Mouse (Mus musculus): ENCODE results near the gene Morn1. TPM values are rescaled to one million over a fixed set of nuclear protein-coding genes. Genes with fewer than 3 reads are reported as not detected.
A peak's percentile ranks its signal among the peaks of the same experiment; 100 is the strongest.

The Morn1 gene
- total RNA-seq (2017) = 4.6 and 8.6 TPM in 2 replicates

DNA sequence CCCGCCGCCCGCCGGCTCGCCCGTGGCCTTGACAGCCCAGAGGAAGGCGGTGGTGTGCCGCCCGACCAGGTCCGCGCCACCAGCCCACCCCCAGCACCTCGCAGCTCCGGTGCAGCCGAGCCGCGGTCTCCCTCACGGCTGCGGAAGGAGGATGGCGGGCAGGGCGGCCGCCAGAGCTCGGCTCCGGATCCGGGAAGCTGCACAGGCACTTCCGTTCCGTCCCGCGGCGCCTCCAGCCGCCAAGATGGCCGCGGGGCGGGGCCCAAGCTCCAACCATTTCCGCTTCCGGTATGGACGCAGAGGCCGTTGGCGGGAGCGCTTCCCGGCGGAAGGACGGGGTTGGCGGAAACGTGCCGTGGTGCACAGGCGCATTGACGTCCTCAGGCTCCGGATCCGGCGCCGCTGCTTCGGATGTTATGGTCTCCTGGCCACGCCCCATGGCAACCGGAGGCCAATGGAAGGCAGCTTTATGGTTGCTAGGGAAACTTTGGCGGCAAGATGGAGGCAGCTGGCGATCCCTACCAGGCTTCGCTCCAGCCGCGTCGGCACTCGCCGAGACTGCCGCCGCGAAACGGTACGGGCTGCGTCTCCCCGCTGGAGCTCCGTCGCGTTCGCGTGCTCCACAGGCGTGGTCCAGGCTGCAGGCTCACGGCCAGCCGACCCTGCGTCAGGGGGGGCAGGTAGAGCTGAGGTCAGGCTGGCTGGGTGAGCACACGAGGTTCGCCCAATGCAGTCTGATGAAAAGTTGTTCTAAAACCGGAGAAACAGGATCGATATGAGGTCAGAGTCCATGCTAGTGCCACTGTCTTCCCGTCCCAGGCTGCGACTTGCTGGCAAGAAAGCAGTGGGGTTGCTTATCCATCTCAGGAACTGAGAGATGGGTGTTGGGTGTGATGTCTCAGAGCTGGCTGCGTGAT lies at the start of gene Morn1, which contains the start of gene Rer1:
Gene Morn1, plus strand, starts transcription at position 470 of the 917 bp plus-strand sequence.
Gene Rer1, minus strand, starts transcription at position 275 of the 917 bp plus-strand sequence.
- peak; percentile 98 to 99 for ATAC-seq (replicated peaks in 1 of 2; ENCODE audit: insufficient read depth in 1 of 2, low FRiP score in 2 of 2, low TSS enrichment in 1 of 2, low read depth in 1 of 2, poor library complexity in 2 of 2, severe bottlenecking in 2 of 2)

DNA sequence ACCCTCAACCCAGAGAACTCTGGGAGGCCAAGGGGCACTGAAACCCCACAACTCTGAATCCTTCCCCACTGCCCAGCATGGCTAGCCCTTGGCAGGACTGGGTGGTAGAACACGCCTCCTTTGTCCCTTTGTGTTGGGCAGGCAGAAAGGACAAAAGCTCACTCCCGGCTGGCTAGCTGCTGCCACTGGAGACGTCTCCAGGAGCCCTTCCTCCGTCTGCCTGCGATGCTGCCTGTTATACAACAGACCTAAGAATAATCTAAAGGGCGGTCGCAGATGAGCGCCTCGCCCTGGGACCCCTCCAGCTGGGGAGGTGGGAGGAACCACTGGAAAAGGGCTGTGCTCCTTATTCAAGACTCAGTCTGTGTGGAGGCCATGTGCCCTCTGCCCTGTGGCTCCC lies 46.2 kb upstream of the Morn1 start:
- ATAC-seq (replicated peaks in 1 of 2; ENCODE audit: insufficient read depth in 1 of 2, low FRiP score in 2 of 2, low TSS enrichment in 1 of 2, low read depth in 1 of 2, poor library complexity in 2 of 2, severe bottlenecking in 2 of 2) = no peak

DNA sequence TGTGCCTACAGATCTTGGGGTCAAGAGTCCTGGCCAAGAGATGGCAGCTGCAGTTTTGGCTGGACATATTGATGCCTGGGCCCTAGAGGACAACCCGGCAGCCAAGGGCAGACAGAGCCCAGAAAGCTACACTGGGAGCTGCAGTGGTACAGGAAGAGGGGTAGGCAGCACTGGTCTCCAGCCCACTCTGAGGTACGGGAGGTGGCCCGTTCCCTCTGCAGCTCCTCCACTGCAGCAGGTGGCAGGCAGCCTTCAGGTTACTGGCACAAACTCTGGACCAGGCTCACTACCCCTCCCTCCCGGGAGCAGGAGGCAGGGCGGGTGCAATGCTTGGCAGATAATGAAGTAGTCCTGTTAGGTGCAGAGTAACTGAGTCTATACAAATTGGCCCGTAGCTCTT lies 45.7 kb upstream of the Morn1 start:
- no peak for ATAC-seq (replicated peaks in 1 of 2; ENCODE audit: insufficient read depth in 1 of 2, low FRiP score in 2 of 2, low TSS enrichment in 1 of 2, low read depth in 1 of 2, poor library complexity in 2 of 2, severe bottlenecking in 2 of 2)

DNA sequence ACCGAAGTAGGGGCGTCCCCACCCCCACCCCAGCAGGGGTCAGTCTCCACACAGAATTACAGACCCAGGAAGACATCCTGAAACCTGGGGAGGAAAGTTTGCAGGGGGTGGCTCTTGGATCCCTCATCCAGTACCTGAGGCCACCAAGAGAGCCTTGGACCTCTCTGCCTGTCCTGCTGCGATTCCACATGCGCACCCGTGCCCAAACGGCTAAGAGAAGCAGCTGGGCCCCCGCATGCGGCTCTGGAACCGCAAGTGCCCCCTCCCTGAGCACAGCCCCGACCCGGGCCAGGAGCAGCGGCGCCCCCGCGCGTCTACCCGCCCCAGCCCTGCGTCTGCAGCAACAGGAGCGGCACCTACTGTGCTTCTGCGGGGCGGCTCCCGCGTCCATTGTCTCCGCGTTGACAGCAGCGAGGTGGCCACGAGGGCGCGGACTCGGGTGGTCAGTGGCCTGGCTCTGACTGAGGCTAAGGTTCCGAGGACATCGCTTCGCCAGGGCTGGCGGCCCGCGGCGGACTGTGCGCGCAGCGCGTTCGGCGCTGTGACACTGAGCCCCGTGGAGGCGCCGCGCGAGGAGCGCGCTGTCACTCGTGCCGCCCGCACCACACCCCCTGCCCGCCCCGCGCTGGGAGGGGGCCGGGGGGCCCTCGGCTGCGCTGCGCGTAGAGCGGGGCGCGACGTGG lies 43.6 kb upstream of the Morn1 start:
- no peak for ATAC-seq (replicated peaks in 1 of 2; ENCODE audit: insufficient read depth in 1 of 2, low FRiP score in 2 of 2, low TSS enrichment in 1 of 2, low read depth in 1 of 2, poor library complexity in 2 of 2, severe bottlenecking in 2 of 2)

DNA sequence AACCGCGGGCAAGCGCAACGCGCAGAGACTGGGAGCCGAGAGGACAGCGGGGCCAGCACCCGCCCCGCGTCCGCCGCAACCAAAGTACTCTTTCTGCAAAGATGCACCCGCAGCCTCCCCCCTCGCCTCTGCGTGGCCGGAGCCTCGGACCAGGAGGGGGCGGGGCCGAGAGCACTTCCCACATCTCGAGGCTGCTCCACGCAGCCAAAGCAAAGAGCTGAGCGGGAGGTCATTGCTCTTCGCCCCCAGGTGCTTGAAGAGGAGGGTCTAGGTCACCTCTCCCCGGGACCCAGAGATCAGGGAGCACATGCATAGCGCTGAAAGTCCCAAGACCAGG lies 43.1 kb upstream of the Morn1 start:
- ATAC-seq (replicated peaks in 1 of 2; ENCODE audit: insufficient read depth in 1 of 2, low FRiP score in 2 of 2, low TSS enrichment in 1 of 2, low read depth in 1 of 2, poor library complexity in 2 of 2, severe bottlenecking in 2 of 2) = no peak

DNA sequence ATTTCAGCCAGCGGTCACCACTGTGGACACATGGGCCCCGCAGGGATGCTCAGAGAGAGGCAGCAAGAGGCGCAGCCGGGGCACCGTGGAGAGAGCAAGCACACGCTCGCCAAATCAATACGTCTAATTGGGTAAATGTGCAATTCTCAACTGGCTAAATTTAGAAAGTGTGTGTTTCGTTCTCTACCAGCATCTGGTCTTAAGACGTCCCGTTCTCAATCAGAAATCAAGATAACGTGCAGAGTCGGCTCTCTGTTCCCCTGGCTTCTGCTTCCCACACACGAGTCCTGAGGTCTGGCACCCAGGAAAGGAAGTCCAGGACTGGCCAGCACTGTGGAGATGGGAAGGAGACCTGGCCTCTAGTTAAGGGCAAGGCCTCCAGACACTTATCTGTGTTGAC lies 39.7 kb upstream of the Morn1 start:
- ATAC-seq (replicated peaks in 1 of 2; ENCODE audit: insufficient read depth in 1 of 2, low FRiP score in 2 of 2, low TSS enrichment in 1 of 2, low read depth in 1 of 2, poor library complexity in 2 of 2, severe bottlenecking in 2 of 2) = no peak

DNA sequence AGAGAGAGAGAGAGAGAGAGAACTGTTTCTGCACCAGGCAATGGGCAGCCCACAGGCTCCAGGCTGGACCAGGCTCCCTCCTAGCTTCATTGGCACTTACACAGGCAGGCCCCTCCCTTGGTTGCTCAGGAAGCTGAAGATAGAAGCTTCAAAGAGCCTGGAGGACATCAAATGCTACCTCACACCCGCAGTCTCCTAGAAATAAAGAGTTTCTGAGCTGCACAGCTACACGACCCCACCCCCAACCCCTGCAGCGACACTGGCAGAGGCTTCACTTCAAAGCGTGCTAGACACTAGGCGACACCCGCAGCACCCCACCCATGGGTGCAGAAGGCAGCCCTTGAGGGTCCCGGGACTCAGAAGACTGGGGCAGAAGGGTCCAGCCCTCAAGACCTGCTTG lies 36.3 kb upstream of the Morn1 start:
- ATAC-seq (replicated peaks in 1 of 2; ENCODE audit: insufficient read depth in 1 of 2, low FRiP score in 2 of 2, low TSS enrichment in 1 of 2, low read depth in 1 of 2, poor library complexity in 2 of 2, severe bottlenecking in 2 of 2) = no peak

DNA sequence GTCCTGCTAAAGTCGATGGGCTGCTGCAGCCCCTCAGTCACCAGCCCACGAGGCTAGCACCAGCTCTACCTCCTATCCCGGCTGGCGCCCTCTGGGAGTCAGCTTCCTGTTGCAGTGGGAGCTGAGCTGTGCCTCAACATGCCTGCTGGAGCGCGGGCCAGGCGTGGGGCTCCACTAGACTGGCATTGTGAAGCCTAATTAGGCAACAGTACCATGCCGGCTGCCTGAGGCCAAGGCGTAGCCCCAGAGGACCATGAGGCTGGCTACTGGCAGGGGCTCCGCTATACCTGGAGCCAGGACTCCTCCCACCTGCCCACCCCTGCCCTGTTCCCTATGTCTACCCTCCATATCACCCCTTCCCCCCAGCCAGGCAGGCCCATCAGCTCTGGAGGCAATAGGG lies 29.7 kb upstream of the Morn1 start, which contains the start of gene Plch2:
Gene Plch2, minus strand, starts transcription at position 61 of the 400 bp plus-strand sequence.
- ATAC-seq (replicated peaks in 1 of 2; ENCODE audit: insufficient read depth in 1 of 2, low FRiP score in 2 of 2, low TSS enrichment in 1 of 2, low read depth in 1 of 2, poor library complexity in 2 of 2, severe bottlenecking in 2 of 2) = no peak

DNA sequence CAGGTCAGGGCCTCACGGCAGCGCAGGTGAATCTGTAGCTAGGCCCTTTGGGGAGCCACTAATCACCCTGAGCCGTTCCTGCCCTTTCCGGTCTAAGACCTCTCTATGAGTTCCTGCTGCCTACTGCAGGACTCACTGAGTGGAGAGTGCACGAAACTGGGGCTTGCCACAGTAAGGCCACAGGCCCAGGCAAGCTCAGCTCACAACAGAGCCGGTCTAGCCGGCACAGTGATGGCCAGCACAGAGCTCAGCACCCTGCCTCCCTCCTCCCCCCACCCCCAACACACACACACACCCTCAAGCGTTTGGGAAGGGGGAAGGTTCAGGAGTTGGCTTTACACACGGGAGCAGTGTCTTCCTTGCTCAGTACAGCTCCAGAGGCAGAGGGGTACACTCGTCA lies 28.1 kb upstream of the Morn1 start:
- ATAC-seq (replicated peaks in 1 of 2; ENCODE audit: insufficient read depth in 1 of 2, low FRiP score in 2 of 2, low TSS enrichment in 1 of 2, low read depth in 1 of 2, poor library complexity in 2 of 2, severe bottlenecking in 2 of 2) = no peak

DNA sequence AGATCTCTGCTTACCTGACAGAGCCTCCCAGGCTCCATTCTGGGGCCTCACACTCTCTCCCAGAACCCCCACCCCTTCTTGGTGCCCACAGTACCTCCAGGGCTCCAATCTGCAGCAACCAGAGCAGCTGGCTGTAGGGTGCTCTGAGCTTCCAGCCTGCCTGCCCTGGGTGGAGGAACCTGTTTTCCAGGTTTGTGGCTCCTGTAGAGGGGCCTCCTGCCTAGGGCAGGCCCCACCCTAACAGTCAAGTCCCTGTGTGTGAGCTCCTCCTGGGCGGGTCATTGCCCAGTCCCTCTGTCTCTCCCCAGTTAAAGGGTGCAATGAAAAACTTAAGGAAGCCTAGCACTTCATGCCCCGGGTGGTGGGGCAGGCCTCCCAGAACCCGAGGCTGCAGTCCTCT lies 22.5 kb upstream of the Morn1 start:
- no peak for ATAC-seq (replicated peaks in 1 of 2; ENCODE audit: insufficient read depth in 1 of 2, low FRiP score in 2 of 2, low TSS enrichment in 1 of 2, low read depth in 1 of 2, poor library complexity in 2 of 2, severe bottlenecking in 2 of 2)

DNA sequence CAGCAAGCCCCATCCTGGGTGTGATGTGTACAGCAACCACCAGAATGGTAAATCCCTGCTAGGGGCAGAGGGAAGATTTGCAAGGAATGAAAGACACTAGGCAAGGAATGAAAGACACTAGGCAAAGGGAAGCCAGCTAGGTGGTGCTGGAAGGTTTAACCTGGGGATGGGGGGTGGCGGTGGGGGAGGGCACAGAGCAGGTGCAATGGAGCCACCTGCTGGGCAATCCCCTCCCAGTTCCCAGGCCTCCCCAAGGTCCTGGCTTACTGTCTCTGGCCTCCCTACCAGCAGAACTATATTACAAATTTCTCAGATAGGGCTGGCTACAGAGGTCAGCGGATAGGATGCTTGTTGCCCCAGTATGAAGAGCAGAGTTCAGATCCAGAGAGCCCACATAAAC lies 21.9 kb upstream of the Morn1 start:
- ATAC-seq (replicated peaks in 1 of 2; ENCODE audit: insufficient read depth in 1 of 2, low FRiP score in 2 of 2, low TSS enrichment in 1 of 2, low read depth in 1 of 2, poor library complexity in 2 of 2, severe bottlenecking in 2 of 2) = no peak

DNA sequence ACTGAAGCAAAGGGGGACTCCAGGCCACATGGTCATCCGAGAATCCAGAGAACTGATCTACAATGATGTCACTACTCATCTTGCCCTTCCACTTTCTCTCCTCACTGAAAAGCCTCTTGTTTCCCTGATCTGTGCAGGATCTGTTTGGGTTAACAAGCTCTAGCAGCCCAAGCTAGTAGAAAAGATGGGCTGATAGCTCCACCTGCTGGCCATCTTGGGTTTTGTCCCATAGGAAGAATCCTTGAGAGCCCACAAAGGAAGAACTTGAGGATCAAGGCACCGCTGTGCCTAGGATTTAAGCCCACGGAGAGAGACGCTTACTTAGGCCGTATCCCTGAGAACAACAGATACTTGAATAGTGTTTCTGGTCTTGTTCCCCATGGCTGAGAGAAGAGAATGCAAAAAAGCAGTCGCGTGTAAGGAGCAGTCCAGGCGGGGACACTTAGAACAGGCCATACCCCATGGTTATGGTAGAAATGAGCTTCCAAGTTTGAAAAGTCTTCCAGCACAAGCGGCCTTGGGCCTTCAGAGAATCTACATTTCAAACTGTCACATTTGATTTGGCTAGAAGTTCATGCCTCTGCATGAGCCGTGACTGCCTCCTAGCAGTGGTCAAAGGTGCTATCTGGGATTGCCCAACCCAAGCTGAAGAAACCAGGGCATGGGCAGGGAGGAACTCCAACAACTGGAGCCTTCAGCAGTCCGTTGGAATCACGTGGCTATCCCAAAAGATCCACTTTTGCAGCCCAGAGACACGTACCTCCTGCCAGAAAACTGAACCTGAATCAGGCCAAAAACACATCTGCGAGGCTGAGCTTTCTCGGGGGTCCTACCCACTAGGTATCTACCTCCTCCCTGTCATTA lies 20.2 kb upstream of the Morn1 start:
- ATAC-seq (replicated peaks in 1 of 2; ENCODE audit: insufficient read depth in 1 of 2, low FRiP score in 2 of 2, low TSS enrichment in 1 of 2, low read depth in 1 of 2, poor library complexity in 2 of 2, severe bottlenecking in 2 of 2) = peak; percentile 50 to 54; a peak in 3 of 4 replicates

DNA sequence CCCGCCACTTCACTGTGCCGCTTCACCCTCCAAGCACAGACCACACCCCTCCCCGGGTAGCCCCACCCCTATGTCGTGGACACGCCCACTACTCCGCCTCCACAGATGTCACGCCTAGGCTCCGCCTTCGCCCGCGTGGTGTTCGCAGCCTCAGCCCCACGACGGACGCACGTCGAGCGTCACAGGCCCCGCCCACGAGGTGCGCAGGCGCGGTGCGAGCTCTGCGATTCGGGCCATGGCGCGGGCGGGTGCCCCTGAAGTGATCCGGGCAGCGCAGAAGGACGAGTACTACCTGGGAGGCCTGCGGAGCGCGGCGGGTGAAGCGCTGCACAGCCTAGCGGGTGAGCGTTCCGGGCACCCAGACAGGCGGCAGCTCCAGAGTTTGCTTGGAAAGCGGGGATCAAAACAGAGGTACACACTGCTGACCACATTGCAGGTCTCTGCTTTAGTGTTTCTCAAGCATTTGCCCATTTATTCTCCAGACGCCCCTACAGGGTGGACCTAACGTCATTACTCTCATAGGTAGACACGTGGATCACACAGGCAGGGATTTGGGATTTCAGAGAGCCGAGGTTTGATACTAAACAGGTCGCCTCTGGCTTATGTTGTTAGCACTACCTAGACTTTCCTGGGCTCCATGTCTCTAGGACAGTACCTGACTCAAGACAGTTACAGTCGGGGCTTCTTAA lies 19.4 kb upstream of the Morn1 start, which contains the start of gene Pex10:
Gene Pex10, plus strand, starts transcription at position 183 of the 689 bp plus-strand sequence.
- ATAC-seq (replicated peaks in 1 of 2; ENCODE audit: insufficient read depth in 1 of 2, low FRiP score in 2 of 2, low TSS enrichment in 1 of 2, low read depth in 1 of 2, poor library complexity in 2 of 2, severe bottlenecking in 2 of 2) = peak; percentile 90 to 92

DNA sequence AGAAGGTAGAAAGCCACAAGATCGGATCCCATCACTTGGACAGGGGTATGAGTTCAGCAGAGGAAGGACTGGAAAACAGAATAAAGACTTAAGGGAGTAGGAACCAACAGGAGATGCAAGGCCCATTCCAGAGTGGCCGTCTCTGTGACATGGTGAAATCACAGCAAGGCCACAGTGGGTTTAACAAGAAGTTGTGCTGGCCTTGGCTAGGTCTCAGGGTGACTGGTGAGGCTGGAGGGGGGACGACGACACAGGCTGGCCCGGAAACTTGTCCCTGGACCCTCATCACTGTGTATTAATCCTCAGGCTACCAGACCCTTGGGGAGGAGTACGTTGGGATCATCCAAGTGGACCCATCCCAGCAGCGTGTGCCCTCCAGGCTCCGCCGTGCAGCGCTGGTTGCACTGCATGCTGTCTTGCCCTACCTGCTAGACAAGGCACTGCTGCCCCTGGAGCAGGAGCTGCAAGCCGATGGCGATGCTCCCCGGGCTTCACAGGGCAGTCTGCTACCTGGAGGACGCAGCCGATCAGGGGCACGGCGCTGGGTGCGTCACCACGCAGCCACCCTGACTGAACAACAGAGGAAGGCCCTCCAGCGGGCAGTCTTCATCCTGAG lies 17.9 kb upstream of the Morn1 start:
- no peak for ATAC-seq (replicated peaks in 1 of 2; ENCODE audit: insufficient read depth in 1 of 2, low FRiP score in 2 of 2, low TSS enrichment in 1 of 2, low read depth in 1 of 2, poor library complexity in 2 of 2, severe bottlenecking in 2 of 2)

DNA sequence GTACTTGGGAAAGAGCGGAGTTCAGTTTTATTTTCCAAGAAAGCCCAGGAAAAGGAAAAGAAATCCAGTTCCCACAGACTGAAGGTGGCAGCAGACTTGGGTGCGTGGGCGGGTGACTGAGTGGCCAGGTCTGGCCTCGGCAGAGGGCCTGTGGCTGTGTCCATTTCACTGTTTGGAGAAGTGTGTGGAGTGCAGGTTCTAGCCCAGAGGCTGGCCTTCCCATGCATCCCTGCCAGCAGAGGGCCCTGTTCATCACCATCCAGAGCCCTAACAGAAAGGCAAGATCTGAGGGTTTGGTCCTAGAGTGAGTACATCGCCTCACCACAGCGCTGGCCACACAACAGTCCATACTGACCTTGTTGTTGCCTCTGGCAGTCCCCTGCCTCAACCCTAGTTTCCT lies 17.2 kb upstream of the Morn1 start:
- no peak for ATAC-seq (replicated peaks in 1 of 2; ENCODE audit: insufficient read depth in 1 of 2, low FRiP score in 2 of 2, low TSS enrichment in 1 of 2, low read depth in 1 of 2, poor library complexity in 2 of 2, severe bottlenecking in 2 of 2)

DNA sequence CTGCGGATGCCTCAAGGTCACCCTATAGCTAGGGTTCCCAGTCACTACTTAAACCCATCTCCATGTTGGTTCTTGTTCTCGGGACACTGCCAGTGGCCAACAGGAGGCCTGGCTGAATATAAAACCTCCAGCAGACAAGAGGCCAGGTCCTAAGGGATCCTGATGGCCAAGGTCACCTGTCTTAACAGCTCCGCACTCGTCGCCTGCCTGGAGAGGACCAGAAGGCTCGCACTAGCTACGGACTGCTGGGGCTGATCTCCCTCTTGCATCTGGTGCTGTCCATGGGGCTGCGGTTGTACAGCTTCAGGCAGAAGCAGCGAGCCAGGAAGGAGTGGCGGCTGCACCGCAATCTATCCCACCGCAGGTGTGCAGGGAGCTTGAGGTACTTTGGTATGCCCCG lies 16.2 kb upstream of the Morn1 start:
- no peak for ATAC-seq (replicated peaks in 1 of 2; ENCODE audit: insufficient read depth in 1 of 2, low FRiP score in 2 of 2, low TSS enrichment in 1 of 2, low read depth in 1 of 2, poor library complexity in 2 of 2, severe bottlenecking in 2 of 2)

DNA sequence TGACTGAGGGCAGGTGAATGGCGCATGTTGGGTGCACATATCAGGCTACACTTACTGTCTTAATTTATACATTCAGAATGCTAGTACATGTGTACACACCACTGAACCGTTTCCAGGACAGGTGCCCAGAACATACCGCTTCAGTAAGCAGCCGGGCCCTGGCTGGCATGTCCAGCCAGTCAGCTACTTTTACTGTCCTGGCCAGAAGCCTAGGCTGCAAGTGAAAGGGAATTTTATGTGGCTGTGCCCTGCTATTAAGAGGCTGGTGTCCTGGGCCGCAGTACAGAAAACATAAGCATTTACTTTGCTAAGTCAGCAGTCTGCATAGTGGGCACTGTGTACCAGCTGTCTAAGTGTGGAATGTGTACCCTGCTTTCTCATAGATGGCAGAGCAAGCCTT lies 15.5 kb upstream of the Morn1 start:
- no peak for ATAC-seq (replicated peaks in 1 of 2; ENCODE audit: insufficient read depth in 1 of 2, low FRiP score in 2 of 2, low TSS enrichment in 1 of 2, low read depth in 1 of 2, poor library complexity in 2 of 2, severe bottlenecking in 2 of 2)
